Mouse (Mus musculus) intestine, embryonic 14.5 days (tissue): ENCODE results near the gene Dph1. TPM values are rescaled to one million over a fixed set of nuclear protein-coding genes. Genes with fewer than 3 reads are reported as not detected.

Experiments used
- ATAC-seq: fragments of 200-750 bp; cut with Nextera tagmentation; replicated peaks from 2 replicates; pipeline ENCODE4 v1.8.0; 2017; ENCODE audit warnings: low read depth, moderate number of reproducible peaks, moderate TSS enrichment, moderate library complexity; ENCODE audit not compliant: low FRiP score, low TSS enrichment
- DNase-seq: peaks from one replicate; pipeline ENCODE4 v3.0.0-alpha.2; 2018; ENCODE audit warnings: low spot score
- H3K27ac ChIP-seq: fragments of 300-500 bp; sonication (generic); 2 replicates; pipeline ENCODE4 v1.5.1; 2014; ENCODE audit warnings: low read depth, mild to moderate bottlenecking, control low read depth
- H3K27me3 ChIP-seq: fragments of 300-500 bp; sonication (generic); replicated peaks from 2 replicates; pipeline ENCODE4 v1.6.1; 2014; ENCODE audit warnings: low read length, control low read depth; ENCODE audit not compliant: control insufficient read depth, insufficient read depth
- H3K36me3 ChIP-seq: fragments of 300-500 bp; sonication (generic); 2 replicates; pipeline ENCODE4 v1.6.1; 2014; ENCODE audit warnings: low read length, control low read depth; ENCODE audit not compliant: control insufficient read depth, insufficient read depth
- H3K4me1 ChIP-seq: fragments of 300-500 bp; sonication (generic); replicated peaks from 2 replicates; pipeline ENCODE4 v1.6.1; 2014; ENCODE audit warnings: low read length, control low read depth, mixed read lengths; ENCODE audit not compliant: control insufficient read depth, insufficient read depth
- H3K4me2 ChIP-seq: fragments of 300-500 bp; sonication (generic); 2 replicates; pipeline ENCODE4 v1.6.1; 2014; ENCODE audit warnings: low read length
- H3K4me3 ChIP-seq: fragments of 300-500 bp; sonication (generic); 2 replicates; pipeline ENCODE4 v1.5.1; 2014; ENCODE audit warnings: low read depth, low read length, control low read depth, mixed read lengths
- H3K9ac ChIP-seq: fragments of 300-500 bp; sonication (generic); 2 replicates; pipeline ENCODE4 v1.6.1; 2014; ENCODE audit warnings: mild to moderate bottlenecking, low read length
- H3K9me3 ChIP-seq: fragments of 300-500 bp; sonication (generic); 2 replicates; pipeline ENCODE4 v1.6.1; 2016; ENCODE audit warnings: low read length, control low read depth; ENCODE audit not compliant: control insufficient read depth
- WGBS: fragments of 180-500 bp; shearing (Covaris S2); extraction: QIAGEN DNeasy Blood & Tissue Kit; methylation state at CpG from one replicate; pipeline ENCODE4 v1.1.7; 2014; 5-methylcytosine and 5-hydroxymethylcytosine counted together
- polyA plus RNA-seq: library from polyadenylated mRNA; unstranded; fragments of >200 nt; fragmentation: Nextera tagmentation; extraction: Ambion mirVana; gene quantifications from 2 replicates; pipeline ENCODE4 v1.2.1, GENCODE M21; 2014

Dph1 gene
- polyA plus RNA-seq, 1 experiment from 2014 or later: 31.5 TPM

DNA sequence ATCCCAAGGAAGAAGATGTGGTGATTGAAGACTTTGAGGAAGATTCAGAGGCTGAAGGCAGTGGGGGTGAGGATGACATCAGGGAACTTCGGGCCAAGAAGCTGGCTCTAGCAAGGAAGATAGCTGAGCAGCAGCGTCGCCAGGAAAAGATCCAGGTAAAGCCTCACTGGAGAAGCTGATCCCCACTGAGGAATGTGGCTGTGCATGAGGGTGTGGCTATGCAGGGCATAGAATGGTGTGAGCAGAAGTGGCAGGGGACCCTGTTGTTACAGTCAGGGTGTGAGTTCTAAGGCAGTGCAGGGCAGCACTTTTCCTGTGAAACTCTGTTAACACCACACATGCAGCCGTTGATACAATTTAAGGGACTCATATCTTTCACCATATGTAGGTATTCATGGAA is 48.3 kb downstream of the Dph1 start:
- 63% methylated on average over 4 of the region's 4 CpGs for WGBS
- peaks cover 66% of the 10 kb centered on the region for H3K4me1 ChIP-seq
- no peak overlapping the region for H3K4me3 ChIP-seq
- no peak overlapping the region for H3K9ac ChIP-seq
- no peak for ATAC-seq
- no peak overlapping the region for H3K4me2 ChIP-seq
- peaks cover 20% of the 10 kb centered on the region for H3K36me3 ChIP-seq
- DNase-seq: no peak
- H3K27me3 ChIP-seq: no peaks in the 10 kb centered on the region
- peak overlapping the region; percentile 90 for H3K27ac ChIP-seq
- no peaks in the 10 kb centered on the region for H3K9me3 ChIP-seq

- Histone ChIP-seq H3K4me1 (peaks cover 61% of the 10 kb centered on the region), H3K9me3 (no peaks in the 10 kb centered on the region), H3K36me3 (peaks cover 20% of the 10 kb centered on the region), H3K27me3 (no peaks in the 10 kb centered on the region), H3K9ac (no peak overlapping the region), H3K27ac (peak overlapping the region; percentile 90), H3K4me3 (no peak overlapping the region), H3K4me2 (no peak overlapping the region)
- DNase-seq (peak; percentile 61), ATAC-seq (0 out of 2 replicates have a peak, but pooled peaks have one; percentile 25)
- WGBS: 23% methylated on average over 1 of the region's 1 CpGs
These were observed 49.1 kb downstream of the Dph1 start for GRCm38 (mm10) chr11:75141913-75142312.

GRCm38 (mm10) chr11:75141038-75141437 is 50.0 kb downstream of the Dph1 start:
- Histone ChIP-seq H3K9ac (no peak overlapping the region), H3K36me3 (peaks cover 20% of the 10 kb centered on the region), H3K27me3 (no peaks in the 10 kb centered on the region), H3K4me1 (peaks cover 61% of the 10 kb centered on the region), H3K4me2 (no peak overlapping the region), H3K27ac (peak overlapping the region; percentile 90), H3K4me3 (no peak overlapping the region), H3K9me3 (no peaks in the 10 kb centered on the region)
- ATAC-seq (no peak), DNase-seq (no peak)
- 42% methylated on average over 3 of the region's 3 CpGs for WGBS

- no peaks in the 10 kb centered on the region for H3K27me3 ChIP-seq
- no peak overlapping the region for H3K4me3 ChIP-seq
- ATAC-seq (no peak), DNase-seq (no peak)
- peaks cover 20% of the 10 kb centered on the region for H3K36me3 ChIP-seq
- H3K4me1 ChIP-seq: peaks cover 60% of the 10 kb centered on the region
- H3K9ac ChIP-seq: no peak overlapping the region
- 48% methylated on average over 5 of the region's 5 CpGs for WGBS
- peak overlapping the region; percentile 90 for H3K27ac ChIP-seq
- no peaks in the 10 kb centered on the region for H3K9me3 ChIP-seq
- no peak overlapping the region for H3K4me2 ChIP-seq
These were observed 50.6 kb downstream of the Dph1 start for GRCm38 (mm10) chr11:75140431-75140830.

- Histone ChIP-seq H3K4me2 (peak overlapping the region; percentile 0; the same call in 1 of the 2 replicates), H3K9ac (no peak overlapping the region)
These were observed 51.7 kb downstream of the Dph1 start for GRCm38 (mm10) chr11:75139122-75139963.

GRCm38 (mm10) chr11:75136666-75137398 is 54.2 kb downstream of the Dph1 start:
- Histone ChIP-seq H3K9ac (no peak overlapping the region), H3K27ac (no peak overlapping the region), H3K4me2 (no peak overlapping the region), H3K4me1 (peaks cover 68% of the 10 kb centered on the region), H3K4me3 (no peak overlapping the region), H3K36me3 (no peaks in the 10 kb centered on the region), H3K27me3 (no peaks in the 10 kb centered on the region), H3K9me3 (no peaks in the 10 kb centered on the region)
- ATAC-seq (no peak), DNase-seq (no peak)
- WGBS: 43% methylated on average over 5 of the region's 5 CpGs

More at GRCm38 (mm10) chr11:75139122-75139963, 51.7 kb downstream of the Dph1 start:
- Histone ChIP-seq H3K36me3 (peaks cover 17% of the 10 kb centered on the region), H3K4me3 (no peak overlapping the region), H3K4me1 (peaks cover 69% of the 10 kb centered on the region), H3K27ac (peak overlapping the region; percentile 90), H3K27me3 (no peaks in the 10 kb centered on the region), H3K9me3 (no peaks in the 10 kb centered on the region)
- DNase-seq (no peak), ATAC-seq (peak; percentile 70)
- 21% methylated on average over 11 of the region's 11 CpGs for WGBS

GRCm38 (mm10) chr11:75135358-75135757 is 55.7 kb downstream of the Dph1 start:
- H3K4me1 ChIP-seq: peaks cover 54% of the 10 kb centered on the region
- DNase-seq: no peak

GRCm38 (mm10) chr11:75134485-75135068 is 56.5 kb downstream of the Dph1 start:
- no peak overlapping the region for H3K9ac ChIP-seq
- DNase-seq (no peak), ATAC-seq (no peak)
- peaks cover 46% of the 10 kb centered on the region for H3K4me1 ChIP-seq
- no peaks in the 10 kb centered on the region for H3K9me3 ChIP-seq
- WGBS: 53% methylated on average over 5 of the region's 5 CpGs
- H3K27me3 ChIP-seq: no peaks in the 10 kb centered on the region
- H3K27ac ChIP-seq: peak overlapping the region; percentile 79
- no peak overlapping the region for H3K4me2 ChIP-seq
- H3K36me3 ChIP-seq: no peaks in the 10 kb centered on the region
- H3K4me3 ChIP-seq: no peak overlapping the region

More at GRCm38 (mm10) chr11:75135358-75135757, 55.7 kb downstream of the Dph1 start:
- peak overlapping the region; percentile 79; the same call in 1 of the 2 replicates for H3K27ac ChIP-seq
- no peak overlapping the region for H3K4me2 ChIP-seq
- ATAC-seq: no peak
- no peaks in the 10 kb centered on the region for H3K9me3 ChIP-seq
- H3K27me3 ChIP-seq: no peaks in the 10 kb centered on the region
- H3K36me3 ChIP-seq: no peaks in the 10 kb centered on the region
- no peak overlapping the region for H3K9ac ChIP-seq
- no peak overlapping the region for H3K4me3 ChIP-seq
- 92% methylated on average over 4 of the region's 4 CpGs for WGBS
